Mouse (Mus musculus): ENCODE results near the gene Cnksr3.

GRCm38 (mm10) chr10:7113144-7113543 lies 98.9 kb downstream of the Cnksr3 start:
- no peak for TF ChIP-seq CTCF (IDR thresholded peaks at IDR 0.05; ENCODE audit: control insufficient read depth, insufficient read depth, insufficient replicate concordance, low read depth, low read length)
- TF ChIP-seq POLR2A (IDR thresholded peaks at IDR 0.05; ENCODE audit: control insufficient read depth, low read depth, low read length) = no peak
